Mouse (Mus musculus) subcutaneous adipose tissue, adult 2 months (tissue): ENCODE measurements around the gene Taf11. TPM values are rescaled to one million over a fixed set of nuclear protein-coding genes. Genes with fewer than 3 reads are reported as not detected.

ENCODE experiments used
- polyA plus RNA-seq: library from polyadenylated mRNA; depleted of rRNA; stranded (reverse); fragments of >200 nt; gene quantifications from 2 replicates; pipeline ENCODE4 v1.2.3, GENCODE M21; 2012; ENCODE audit warnings: low replicate concordance; rRNA removed

Gene Taf11
- polyA plus RNA-seq, result 14.2 and 16.5 TPM in 2 replicates

GRCm38 (mm10) chr17:27909622-27910500, at the start of gene Taf11:
TSS of gene Taf11 (minus strand) at chr17:27909844.

GRCm38 (mm10) chr17:27908888-27909621, 589 bp downstream of the Taf11 start, which contains the start of gene Anks1:
TSS of gene Anks1 (plus strand) at chr17:27909306.

GRCm38 (mm10) chr17:27856265-27856797, 53.3 kb downstream of the Taf11 start, which contains the start of gene Uhrf1bp1:
TSS of gene Uhrf1bp1 (plus strand) at chr17:27856441.

Other genes starting within 250 kb of the Taf11 start
- 1.4 TPM in 1 of 2 replicates, not detected in the other for gene Spdef, start 180.9 kb downstream of the Taf11 start, polyA plus RNA-seq
- 100 and 121 TPM in 2 replicates for gene D17Wsu92e, start 89.2 kb downstream of the Taf11 start, polyA plus RNA-seq
- gene Snrpc, start 71.7 kb downstream of the Taf11 start, polyA plus RNA-seq, result 64.1 and 86.3 TPM in 2 replicates
- 18.8 and 28.8 TPM in 2 replicates for gene Uhrf1bp1, start 53.4 kb downstream of the Taf11 start, polyA plus RNA-seq
- gene Anks1, start 538 bp downstream of the Taf11 start, polyA plus RNA-seq, result 57.7 and 64.4 TPM in 2 replicates
- 0.27 and 3.8 TPM in 2 replicates for gene Tcp11, start 170.8 kb upstream of the Taf11 start, polyA plus RNA-seq
- gene Scube3, start 232.3 kb upstream of the Taf11 start, polyA plus RNA-seq, result 0.80 and 1.3 TPM in 2 replicates